Mouse (Mus musculus): ENCODE measurements around the gene Sergef.

Gene Sergef

DNA sequence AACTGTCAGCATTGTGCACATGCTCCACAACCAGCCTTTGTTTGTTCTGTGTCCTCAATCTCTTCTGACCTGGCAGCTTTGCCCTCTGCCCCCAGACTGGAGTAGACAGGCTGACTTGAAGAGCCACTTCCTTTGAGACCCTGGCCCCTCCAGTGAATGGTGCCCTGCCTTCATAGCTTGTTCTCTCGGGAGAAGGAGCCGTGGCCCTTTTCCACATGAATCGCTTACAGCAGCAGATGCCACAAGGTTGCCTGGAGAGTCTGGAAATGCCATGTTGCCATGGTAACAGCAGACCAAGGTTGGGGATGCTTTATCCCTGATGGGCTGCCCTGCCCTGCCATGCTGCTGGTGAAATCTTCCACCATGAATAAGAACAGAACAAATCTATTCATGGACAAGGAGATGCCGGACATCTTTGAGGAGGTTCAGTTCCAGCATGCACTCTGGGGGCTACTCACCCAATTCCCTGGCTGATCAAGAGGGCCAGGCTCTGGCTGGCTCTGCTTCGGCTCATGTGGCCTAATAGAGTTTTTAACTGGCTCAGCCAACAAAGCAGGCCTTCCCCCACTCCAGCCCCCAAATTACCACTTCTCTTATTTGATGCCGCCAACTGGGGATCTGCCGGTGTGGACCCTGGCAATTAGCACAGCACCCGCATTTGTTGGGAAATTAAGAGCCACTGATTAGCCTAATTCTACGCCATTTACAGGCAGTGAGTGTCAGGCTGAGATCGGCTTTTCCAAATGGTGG lies 185.5 kb downstream of the Sergef start:
- peak in 1 of 2 experiments; percentile 64 for DNase-seq (ENCODE audit: low spot score in 2 of 2)

DNA sequence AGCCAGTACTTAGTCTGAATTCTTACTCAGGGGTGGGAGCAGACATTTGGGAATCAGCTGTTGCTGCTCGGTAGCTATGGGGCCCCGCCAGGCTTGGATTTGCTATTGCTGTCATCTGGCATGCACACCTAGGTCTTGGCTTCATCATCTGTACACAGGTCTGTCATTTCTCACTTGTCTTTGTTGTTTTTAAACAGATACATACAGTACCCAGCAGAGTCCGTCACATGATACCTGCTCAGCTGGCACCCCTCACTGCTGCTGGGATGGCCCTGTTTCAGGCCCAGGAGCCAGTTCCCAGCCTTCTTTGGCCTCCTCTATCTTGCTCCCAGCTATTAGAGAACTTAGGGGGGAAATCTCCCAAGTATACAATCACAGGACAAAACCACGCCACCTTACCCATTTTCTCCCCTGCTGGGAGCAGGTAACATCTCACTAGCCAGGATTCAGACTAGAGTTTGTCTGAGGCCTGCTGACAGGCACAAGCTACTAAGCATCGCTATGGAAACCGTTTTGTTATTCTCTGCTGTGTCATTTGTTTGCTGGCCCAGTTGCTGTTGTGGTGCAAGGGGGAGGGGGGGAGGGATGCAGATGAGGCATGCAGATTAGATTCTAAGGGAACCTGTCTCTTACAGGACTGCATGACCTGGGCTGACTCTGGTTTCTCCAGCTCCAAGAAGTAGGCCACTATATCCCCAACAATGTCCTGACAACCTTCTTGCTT lies 190.5 kb downstream of the Sergef start:
- DNase-seq (ENCODE audit: low spot score in 2 of 2), result no peak

DNA sequence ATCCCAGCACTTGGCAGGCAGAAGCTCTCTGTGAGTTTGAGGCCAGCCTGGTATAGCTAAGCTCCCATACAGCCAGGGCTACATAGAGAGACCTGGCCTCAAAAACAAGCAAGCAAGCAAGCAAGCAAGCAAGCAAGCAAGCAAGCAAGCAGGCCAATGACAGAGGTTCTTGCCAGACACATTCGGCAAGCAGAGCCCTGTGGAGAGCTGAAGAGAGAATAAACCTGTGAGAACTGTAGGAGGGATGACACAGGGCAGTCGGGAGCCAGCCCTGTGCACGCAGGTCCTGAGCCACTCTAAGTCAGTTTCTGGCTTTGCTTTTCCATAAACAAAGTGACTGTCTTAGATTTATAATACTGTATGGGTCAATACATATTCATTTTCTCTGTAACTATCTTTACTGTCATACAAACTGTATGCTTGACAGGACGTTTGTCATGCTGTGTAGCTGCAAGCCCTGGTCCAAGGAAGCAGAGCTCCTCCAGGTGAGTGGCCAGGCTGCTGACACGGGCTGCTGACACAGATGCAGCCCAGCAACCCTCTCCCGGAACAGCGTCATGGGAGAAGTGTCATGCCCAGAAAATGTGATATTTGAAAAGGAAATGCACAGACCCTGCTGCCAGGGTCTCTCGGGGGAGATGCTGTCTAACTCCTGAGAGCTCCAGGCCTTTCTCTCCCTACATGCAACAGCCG lies 192.0 kb downstream of the Sergef start:
- DNase-seq (ENCODE audit: low spot score in 2 of 2), result no peak

DNA sequence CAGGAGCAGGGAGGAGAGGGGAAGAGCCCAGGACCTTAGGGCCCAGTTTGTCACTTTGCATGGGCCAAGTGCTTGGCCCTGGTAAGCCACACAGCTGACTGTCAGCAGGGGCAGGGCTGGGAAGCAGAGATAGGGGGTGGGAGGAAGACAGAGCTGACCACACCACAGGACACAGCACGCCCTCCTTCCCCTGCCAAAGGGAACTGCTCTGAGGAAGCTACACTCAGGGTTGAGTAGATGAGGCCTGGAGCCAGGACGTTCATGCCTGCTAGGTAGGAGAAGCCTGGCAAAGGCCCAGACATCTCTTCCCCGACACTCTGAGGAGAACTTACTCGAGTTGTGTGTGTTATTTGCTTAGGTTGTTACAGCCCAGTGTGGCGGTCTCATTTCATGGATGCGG lies 193.7 kb downstream of the Sergef start:
- DNase-seq (ENCODE audit: low spot score in 2 of 2), result peak in 1 of 2 experiments; percentile 44

DNA sequence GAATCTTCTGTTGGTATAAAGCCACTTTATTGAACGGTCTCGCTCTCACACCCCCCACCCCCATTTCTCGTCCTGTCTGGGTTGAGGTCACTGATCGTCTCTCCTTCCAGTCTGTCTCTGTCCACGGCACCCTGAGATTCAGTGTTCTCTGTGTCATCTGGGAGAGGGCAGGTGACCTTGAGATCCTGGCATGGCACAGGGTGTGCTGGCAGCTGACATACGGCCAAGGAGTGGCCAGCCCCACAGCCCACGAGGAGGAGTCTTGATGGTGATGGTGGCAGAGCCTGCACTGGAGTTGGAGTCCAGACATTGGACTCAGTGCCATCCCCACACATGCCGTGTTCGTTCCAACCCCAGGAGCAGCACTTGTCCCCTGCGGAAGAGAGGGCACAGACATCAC lies 196.4 kb downstream of the Sergef start:
- no peak for DNase-seq (ENCODE audit: low spot score in 2 of 2)

DNA sequence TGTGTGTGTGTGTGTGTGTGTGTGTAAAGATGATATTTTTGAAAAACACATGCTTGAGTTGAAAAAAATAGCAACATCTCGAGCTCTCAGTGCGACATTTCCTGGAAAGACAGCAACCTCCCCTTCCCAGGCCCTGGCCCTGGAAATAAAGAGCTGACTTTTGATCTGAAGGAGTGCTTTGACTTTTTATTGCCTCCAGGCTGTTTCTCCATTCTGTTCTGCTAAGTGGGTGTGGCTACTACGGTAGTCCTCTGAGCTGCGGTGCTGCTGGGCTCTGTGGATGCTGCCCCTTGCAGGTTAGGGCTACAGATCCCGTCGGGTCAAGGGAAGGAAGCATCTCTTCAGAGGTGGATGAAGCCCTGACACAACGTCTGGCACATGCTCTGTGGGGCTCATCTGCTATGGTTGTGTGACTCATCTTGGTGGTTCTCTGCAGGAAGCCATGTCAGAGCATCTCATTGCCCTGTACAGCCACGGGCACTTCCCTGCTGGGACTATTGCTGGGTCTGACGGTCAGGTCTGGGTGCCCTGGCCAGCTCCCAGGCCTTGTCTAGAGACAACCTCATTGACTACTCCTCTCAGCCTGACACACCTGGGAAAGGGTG lies 201.0 kb downstream of the Sergef start:
- DNase-seq (ENCODE audit: low spot score in 2 of 2), result no peak

DNA sequence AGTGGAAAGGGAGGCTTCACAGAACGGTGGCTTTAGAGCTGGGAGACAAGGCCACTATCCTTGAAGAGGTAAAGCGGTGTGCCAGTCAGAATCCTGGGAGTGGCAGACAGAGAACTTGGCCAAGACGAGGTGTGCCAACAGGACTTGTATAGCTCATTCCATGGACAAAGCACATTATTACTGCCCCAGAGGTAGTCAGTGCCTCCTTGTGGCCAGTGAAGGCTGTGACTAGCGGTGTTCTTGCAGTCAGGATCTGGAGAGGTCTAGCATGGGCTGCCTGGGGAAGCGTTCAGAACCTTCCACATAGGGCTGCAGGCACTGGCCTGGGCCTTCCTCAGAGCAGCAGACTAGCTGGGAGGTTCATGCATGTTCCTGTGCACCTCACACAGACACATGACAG lies 203.8 kb downstream of the Sergef start:
- no peak for DNase-seq (ENCODE audit: low spot score in 2 of 2)

DNA sequence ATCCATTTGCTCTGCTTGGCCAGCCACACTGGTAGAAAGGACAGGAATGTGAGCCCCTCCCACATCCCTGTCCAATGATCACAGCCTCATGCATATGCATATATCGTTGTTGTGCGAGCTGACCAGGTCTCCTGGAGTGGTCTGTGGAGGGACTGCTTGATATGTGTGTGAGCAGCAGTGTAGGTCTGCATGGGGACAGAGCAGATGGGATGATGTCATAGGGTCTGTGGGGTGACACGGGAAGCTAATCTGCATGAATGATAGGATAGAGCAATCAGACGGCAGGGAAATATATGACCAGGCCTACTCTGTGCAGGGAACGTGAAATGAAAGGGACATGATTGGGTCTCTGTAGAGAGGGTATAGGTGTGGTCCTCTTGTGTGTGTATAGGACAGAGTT lies 205.7 kb downstream of the Sergef start:
- no peak for DNase-seq (ENCODE audit: low spot score in 2 of 2)

DNA sequence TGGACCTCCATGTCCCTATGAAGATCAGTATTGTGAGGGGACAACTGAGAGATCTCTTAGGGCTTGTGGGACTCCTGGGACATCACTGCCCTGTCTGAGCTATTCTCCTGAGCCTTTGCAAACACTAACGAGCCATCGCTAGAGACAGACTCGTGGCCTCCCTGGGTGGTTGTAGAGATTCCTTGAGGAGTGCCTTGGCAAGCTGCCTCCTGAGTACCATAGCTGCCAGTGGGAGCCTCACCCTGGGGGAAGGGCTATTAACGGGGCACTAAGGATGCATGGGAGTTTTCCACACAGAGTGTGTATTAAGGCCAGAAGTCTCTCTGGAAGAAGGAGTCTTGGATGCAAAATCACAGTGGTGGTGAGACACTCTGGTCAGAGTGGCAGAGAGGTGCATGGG lies 214.6 kb downstream of the Sergef start:
- DNase-seq (ENCODE audit: low spot score in 2 of 2), result no peak

DNA sequence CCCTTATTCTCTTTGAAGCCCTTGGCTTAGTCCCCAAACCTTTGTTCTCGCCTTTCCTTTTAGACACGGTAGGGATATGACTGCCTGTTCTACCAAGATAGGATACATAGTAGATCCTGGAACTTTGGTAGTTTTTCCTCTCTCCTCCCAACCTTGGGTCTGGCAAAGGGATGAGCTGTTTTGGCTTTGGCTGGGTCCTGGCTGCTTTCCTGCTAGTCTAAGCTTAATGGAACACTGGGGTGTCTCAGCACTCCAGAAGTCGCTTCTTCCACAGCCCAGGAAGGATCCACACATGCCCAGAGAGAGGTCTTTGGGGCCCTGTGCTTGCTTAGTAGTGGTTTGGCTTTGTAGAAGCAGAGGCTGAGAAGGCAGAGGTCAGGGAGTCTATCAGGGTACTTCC lies 215.7 kb downstream of the Sergef start:
- DNase-seq (ENCODE audit: low spot score in 2 of 2), result no peak

DNA sequence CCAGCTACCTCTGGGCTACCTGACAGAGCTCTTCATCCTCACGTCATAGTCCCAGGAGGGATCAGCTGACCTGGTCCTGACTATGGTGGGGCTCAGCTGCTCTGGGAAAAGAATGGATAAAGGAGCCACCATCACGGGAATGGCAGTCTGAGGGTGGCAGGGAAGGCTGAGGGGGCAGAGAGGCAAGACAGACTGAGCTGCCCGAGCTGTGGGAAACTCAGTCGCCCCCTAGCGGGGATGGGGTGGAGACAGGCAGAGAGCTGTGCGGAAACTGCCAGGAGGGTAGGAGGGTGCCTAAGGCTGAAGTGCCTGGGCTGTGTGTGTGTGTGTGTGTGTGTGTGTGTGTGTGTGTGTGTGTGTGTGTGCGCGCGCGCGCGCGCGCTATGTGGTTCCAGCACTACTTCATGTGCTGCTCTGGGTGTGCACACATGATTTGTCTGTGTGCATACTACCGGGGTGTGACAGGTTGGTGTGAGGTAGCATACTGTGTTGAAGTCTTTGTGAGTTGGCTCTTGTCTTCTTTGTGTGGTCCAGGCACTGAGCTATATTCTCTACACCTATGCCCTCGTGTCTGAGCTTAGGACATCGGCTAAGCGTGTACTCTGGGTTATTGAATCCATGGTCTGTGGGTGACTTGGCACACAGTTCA lies 216.7 kb downstream of the Sergef start:
- DNase-seq (ENCODE audit: low spot score in 2 of 2), result peak in 1 of 2 experiments; percentile 72

DNA sequence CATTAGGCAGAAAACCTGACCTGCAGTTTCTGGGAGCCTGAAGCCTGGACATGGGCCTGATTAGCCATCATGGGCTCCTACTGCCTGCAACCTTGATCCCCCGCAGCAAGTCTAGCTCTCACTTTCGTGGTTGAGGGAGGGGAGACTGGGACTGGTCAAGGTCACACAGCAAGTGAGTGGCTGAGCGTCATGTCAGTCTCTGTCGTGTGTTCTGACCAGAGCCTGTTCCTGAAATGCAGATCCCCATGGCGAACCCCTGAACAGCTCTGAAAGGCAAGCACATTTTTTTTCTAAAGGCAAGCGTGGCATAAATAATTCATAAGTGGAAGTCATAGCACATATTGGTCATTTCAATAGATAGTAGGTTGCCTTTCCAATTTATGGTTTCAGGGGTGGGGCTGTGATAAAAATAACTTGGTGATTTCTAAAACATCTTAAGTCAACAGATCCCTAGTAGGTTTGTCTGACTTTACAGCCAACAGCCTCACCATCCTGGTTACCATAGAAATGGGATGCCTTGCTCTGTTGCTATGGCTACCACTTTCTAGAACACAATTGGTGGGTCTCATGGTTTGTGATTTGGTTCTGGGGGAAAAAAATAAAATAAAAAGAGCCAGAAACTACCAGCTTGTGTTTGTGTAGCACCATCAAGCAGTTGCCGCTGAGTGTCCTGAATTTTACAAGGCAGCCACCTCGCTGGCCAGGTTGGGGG lies 217.4 kb downstream of the Sergef start:
- no peak for DNase-seq (ENCODE audit: low spot score in 2 of 2)

DNA sequence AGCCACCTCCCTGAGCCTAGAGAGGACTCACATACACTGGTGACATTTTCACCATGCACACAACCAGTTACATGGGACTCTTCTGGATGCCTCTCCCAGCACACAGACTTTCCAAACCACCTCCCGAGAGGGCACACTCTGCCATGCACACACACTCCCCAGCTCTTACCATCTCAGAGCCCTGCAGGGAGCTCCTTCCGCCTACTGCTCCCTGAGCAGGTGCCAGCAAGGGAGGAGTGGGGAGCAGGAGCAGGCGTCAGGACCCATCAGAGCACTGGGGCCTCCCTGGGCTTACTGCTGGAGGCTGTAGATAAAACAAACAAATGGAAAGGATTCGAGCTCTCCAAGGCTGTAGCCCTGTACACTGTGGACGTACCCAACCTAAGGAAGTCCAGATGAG lies 218.1 kb downstream of the Sergef start:
- no peak for DNase-seq (ENCODE audit: low spot score in 2 of 2)

DNA sequence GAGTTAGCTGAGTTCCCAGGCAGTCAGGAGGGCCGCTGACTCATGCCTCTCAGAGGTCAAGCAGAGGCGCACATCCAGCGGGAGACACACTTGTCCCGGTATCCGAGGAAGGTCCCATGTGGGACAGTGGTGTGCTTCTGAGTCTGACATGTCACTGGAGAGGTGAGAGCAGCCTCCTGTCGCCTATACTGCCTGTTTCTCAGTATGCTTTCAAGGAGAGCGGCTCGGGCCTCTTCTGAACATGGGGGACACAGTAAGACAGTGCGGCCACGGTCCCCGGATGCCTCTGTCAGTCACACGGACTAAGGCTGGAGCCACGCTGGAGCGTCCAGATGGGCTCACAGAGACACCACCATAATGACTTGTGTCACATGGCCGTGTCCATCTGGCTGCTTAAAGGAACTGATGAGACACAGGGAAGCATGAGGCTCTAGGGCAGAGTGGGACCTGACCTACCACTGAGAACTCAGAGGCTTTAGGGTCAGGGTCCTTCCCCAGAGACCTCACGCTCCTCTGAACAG lies 221.4 kb downstream of the Sergef start:
- DNase-seq (ENCODE audit: low spot score in 2 of 2), result peak in 1 of 2 experiments; percentile 27

DNA sequence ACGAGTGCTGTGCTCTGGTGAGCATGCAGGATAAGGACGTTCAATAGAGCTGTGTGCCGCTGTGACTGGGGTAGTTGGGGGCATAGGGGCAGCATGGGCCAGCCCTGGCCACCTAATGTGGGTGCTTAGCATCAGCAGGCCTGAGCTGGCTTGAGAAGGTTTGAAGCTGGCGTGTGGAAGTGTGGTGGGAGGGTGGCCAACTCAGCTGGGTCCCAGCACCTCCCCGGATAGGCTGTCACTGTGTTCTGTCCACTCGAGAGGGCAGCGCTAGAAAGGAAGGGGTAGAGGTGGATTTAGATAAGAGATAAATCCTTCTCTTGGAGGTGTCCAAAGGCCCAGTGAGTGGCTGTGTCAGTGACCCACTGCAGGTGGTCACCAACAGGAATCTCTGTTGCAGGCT lies 222.1 kb downstream of the Sergef start:
- no peak for DNase-seq (ENCODE audit: low spot score in 2 of 2)

DNA sequence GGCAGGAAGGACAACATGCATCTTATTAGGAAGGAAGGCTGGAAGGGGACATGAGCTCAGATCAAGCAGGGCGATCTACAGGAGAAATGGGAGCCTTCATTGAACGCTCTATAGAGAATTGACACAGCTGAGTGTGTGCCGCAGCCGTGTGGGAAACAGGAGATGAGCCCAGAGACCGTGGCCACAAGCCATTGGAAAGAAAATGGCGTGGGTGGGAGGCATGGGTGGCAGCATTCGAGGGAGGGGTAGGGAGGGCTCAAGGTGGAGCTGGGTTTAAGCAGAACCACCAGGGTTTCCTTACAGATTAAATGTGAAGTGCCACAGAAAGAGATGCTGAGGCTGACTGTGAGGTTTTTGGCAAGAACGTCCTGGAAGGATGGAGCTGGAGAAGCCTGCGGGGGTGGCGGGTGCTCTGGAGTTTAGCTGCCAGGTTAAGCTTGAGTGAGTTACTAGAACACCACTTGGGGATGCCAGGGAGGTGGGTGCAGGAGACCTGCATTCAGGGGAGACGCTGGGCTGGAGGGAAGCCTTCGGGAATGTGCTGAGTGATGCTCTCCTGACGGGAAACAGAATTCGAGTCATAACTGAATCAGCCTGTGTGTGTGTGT lies 223.7 kb downstream of the Sergef start:
- no peak for DNase-seq (ENCODE audit: low spot score in 2 of 2)

DNA sequence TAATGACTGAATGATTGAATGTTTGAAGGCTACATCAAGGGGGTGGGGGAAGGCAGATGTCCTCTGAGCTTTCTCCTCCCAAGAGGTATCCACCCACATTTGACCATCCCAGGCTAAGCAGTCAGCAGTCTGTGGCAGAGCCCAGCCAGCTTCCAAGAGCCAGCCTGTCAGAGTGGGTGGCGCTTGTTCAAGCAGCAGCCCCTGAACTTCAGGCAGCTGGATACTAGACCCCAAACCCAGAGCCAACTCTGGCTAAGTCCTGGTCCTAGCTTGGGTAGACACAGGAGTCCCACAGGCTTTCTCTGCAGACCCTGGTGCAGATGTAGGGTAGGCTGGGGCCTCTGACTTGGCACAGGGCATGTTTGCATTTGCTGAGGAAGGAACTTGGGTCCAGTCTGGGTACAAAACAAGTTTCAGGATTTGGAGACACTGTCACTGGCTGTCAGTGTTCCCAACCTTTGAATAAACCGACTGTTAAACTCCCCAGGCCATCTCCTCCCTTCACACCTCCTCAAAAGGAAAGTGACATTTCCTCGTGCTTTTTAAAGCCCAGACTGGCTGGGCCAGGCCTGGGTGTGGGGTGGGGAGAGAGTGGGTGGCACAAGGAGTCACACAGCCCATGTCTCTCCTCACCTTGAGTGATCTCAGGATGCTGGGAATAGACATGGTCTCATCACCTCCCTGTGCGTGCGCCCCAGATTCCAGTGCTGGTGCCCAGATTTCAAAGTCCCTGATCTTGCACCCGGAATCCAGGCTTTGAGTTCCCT lies 225.5 kb downstream of the Sergef start:
- no peak for DNase-seq (ENCODE audit: low spot score in 2 of 2)

DNA sequence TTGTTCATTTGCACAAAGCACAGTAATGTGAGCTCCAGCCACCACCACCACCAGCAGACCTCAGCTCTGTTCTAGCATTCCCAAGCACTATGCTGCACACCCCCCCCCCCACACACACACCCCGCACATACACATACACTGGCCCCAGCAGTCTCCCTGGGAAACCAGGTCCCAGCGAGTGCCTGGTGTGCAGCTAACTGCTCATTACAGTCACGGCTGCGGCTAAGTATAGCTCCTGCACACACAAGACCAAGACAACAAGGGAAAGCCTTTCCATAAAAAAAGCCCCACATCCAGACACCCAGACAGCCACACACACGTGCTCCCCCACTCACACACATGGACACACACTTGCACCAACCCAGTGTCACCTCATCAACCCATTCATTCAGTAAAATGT lies 226.8 kb downstream of the Sergef start:
- no peak for DNase-seq (ENCODE audit: low spot score in 2 of 2)

DNA sequence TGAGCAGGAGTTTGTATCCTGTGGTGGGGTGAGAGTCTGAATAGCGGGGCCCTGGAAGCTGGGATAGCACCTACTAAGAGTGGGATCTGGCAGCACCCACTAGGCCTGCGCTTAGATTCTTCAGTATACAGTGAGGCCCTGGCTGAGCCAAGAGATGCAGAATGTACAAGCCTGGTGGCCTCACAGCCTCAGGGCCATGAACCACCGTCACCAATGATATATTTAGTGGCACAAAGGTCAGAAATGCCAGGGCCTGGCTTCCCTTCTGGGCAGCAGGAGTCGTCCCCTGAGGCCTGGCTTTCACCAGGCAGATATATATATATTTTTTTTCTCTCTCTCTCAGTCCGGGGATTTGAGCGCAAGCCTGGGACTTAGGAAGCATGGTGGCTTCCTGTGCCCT lies 228.9 kb downstream of the Sergef start:
- no peak for DNase-seq (ENCODE audit: low spot score in 2 of 2)

Measured in cerebellum, postnatal 4 days (tissue).